Mouse (Mus musculus) cerebellum, adult (tissue): ENCODE data around the gene Lsm14a.

Experiments used
- ATAC-seq: cut with Nextera tagmentation; 2 replicates; pipeline ENCODE4 v1.9.2; 2017; ENCODE audit warnings: mild to moderate bottlenecking, moderate library complexity, mixed read lengths; ENCODE audit not compliant: insufficient number of reproducible peaks, low FRiP score, low TSS enrichment

Lsm14a gene

GRCm38 (mm10) chr7:34319123-34319522 lies 74.0 kb downstream of the Lsm14a start:
- ATAC-seq: no peak

DNA sequence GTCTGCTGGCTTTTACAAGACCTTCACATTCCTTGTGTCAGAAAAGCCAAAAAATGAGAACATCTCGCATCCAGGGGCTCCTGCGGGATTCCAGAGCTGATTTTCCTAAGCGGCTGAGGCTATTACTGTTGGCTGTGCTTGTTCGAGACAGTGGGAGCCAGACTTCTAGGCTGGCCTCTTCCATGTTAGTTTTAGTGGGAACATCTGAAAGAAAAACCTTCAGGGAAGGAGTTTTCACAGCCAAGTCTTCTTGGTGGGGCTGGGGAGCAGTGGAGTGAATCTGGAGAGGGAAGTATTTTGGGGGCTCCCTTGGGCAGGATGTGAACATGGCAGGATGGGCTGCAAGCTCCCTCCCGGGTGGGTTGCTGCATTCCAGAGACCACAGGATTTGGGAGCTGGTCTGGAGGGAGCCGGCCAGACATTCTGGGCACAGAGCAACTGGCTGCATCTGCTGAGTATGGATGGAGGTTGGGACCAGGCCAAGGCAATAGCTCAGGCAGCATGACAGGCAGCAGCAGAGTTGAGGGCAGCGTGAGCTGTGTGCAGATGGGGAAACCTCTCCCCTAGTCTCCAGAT lies 75.1 kb downstream of the Lsm14a start:
- ATAC-seq: no peak

DNA sequence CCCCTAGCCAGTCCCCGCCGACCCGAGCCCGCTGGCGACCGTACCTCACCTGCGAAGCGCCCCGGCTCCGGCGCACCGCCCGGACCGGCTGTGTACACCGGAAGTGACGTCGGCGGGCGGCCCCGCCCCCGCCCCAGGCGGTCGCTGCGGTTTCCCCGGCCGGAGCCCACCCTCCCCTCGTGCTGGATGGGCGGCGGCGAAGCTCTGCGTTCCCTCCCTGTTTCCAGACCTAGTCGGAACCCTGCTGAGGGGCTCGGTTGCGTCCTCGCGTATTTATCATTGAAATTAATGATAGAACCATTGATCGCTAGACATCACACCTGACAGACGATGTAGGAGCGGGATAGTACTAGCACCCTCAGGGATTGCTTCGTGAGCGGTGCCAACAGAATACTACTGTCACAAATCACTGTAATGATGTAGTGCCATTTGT lies 79.7 kb downstream of the Lsm14a start, which contains the start of gene 4931406P16Rik:
Gene 4931406P16Rik, minus strand, starts transcription at position 109 of the 433 bp plus-strand sequence.
- peak; percentile 87 for ATAC-seq

DNA sequence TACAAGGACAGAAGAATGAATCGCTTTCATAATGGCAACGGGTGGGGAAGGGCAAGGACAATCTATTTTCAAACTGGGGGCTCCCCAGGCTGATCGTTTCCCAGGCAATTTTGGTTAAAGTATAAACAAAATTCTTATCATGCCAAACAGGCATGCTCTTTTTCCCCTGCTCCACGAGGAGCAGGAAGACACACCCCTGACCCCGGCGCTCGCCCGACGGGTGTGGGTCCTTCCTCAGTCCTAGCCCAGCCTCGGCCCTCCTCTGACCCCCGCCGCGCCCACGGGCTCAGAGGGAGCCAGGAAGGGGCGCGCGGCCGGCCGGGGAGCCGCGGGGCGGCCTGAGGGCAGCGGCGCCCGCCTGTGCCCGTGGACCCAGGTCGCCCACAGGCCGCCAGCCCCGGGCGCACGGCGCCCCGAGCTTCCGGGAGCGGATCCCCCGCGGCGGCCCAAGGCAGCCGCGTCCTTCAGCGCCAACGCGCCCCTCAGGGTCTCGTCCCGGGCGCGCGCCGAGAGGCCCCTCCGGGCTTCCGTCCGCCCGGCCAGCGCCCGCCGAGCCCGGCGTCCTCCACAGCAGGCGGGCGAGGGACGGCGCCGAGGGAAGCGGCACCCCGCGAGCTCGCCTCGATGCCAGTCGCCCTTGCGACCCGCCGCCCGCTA lies 80.2 kb downstream of the Lsm14a start:
- peak; percentile 72; the same call in 1 of the 2 replicates for ATAC-seq

DNA sequence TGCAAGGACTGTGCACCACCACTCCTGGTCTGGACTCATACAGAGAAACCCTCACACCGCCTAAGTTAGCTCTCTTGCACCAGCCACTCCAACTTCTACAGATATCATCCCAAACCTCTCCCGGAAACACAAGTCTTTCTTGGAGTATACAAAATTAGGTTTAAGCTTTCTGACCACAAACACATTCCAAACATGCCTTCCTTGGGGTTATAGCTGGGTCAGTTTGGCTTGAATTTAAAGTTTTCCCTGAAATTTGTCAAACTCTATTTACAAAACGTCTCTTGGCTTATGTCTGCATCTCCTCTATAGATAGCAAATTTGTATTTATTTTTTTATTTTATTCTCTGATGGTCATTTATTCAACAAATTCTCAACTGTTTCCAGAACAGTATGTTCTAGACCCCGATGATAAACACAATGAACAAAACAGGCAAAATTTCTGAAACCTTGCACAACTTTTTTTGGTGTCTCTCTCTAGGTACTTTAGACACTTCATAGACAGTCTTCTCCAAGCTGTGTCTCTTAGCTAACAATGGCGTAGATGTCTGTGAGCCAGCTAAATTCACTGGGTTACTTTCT lies 83.8 kb downstream of the Lsm14a start:
- no peak for ATAC-seq

- no peak for ATAC-seq
Measured at GRCm38 (mm10) chr7:34308586-34308985, 84.5 kb downstream of the Lsm14a start.

DNA sequence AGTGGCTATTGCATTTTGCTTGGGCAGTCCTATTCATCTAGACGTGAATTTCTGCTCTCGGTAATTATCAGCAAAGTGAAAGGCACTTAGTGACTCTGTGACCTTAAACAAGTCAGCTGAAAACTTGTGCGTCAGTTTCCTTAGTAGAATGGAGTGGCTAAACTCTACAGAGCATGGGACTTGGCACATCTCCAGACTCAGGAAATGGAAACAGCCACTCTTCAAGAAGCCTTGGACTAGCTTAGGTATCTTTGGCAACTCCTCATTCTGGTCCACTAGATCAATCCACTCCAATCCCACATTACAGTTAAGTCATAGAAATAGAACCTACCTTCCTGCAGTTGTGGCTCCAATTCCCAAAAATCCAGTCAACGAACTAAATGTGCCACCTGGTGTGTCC lies 87.7 kb downstream of the Lsm14a start:
- no peak for ATAC-seq

DNA sequence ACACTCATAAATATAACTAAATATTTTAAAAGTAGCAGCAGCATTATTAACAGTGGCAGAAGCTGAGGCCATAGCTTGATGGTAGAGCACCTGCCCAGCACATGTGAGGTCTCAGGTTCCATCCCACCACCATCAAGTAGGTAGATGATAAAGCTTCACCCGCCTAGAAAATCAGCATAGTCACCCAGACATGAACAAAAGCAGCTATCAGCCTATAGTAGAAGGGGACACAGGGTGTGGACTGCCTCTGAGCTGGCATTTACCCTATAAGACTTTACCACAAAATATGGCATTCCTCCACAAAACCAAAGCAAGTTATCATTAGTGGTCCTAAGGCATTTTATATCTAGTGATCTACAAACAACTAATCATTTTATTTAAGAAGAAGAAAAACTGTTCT lies 90.5 kb downstream of the Lsm14a start:
- no peak for ATAC-seq

DNA sequence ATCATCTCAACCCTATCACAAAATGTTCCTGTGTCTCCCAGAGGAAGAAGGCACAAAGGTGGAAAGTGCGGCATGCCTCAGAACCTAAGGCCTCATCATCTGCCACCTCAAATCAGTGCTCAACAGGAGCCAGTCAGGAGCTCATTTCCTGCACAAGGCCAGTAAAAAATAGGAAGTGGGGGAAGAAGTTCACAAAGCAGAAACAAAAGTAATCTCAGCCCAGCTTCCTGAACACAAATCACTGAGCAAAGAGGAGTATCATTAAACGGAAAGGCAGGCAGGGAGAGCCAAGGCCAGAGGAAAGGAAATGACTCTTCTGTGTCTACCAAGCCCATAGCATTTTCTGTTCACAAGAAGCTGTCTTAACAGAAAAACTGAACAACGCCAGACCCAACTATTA lies 91.2 kb downstream of the Lsm14a start:
- no peak for ATAC-seq

GRCm38 (mm10) chr7:34298818-34299217 lies 94.3 kb downstream of the Lsm14a start:
- no peak for ATAC-seq

DNA sequence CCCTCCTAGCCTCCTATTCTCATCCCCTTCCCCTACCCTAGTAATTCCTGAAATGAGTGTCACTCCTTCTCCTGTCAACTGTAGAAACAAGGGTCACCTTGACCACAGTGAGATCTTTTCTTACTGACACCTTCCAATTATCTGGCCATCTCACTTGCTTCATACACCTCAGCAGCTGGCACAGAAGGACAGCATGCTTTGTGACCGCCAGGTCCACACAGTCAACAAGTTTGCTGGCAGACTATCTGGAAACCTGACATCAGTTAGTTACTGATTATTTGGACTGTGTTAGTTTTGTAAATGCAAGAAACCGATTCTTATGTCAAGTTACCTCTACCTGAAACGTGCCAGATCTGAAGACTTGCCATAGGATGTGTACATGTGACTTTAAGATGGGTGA lies 97.0 kb downstream of the Lsm14a start:
- ATAC-seq: no peak
